Mouse (Mus musculus): ENCODE data around the gene Srpk2. TPM values are rescaled to one million over a fixed set of nuclear protein-coding genes. Genes with fewer than 3 reads are reported as not detected.
"Not testable (repeated sequence)": the region's sequence is repeated elsewhere in the genome, so short reads cannot be mapped to it uniquely, and the experiment has no call there.

Gene Srpk2
- polyA plus RNA-seq, 1 experiment from 2014 or later, result 45.2 TPM

- no peaks in the 10 kb centered on the region for H3K27me3 ChIP-seq
- no peak overlapping the region for H3K4me3 ChIP-seq (replicated peaks)
- ATAC-seq (replicated peaks; ENCODE audit: low FRiP score), result no peak
- no peaks in the 10 kb centered on the region for H3K36me3 ChIP-seq
- no peak overlapping the region for H3K9ac ChIP-seq
- H3K9me3 ChIP-seq (replicated peaks), result no peaks in the 10 kb centered on the region
- H3K27ac ChIP-seq, result no peak overlapping the region
- H3K4me2 ChIP-seq, result no peak overlapping the region
- H3K4me1 ChIP-seq, result no peaks in the 10 kb centered on the region
Observed at GRCm38 (mm10) chr5:23665906-23666305, 18.5 kb downstream of the Srpk2 start.

GRCm38 (mm10) chr5:23661191-23661590 is 23.2 kb downstream of the Srpk2 start:
- Histone ChIP-seq H3K4me1 (no peaks in the 10 kb centered on the region), H3K4me2 (no peak overlapping the region), H3K27me3 (no peaks in the 10 kb centered on the region), H3K4me3 (replicated peaks) (no peak overlapping the region), H3K9me3 (replicated peaks) (no peaks in the 10 kb centered on the region), H3K27ac (no peak overlapping the region), H3K9ac (no peak overlapping the region), H3K36me3 (no peaks in the 10 kb centered on the region)
- ATAC-seq (replicated peaks; ENCODE audit: low FRiP score), result no peak
- WGBS, result 79% methylated on average over 2 of the region's 2 CpGs

- no peaks in the 10 kb centered on the region for H3K9me3 ChIP-seq (replicated peaks)
- H3K4me3 ChIP-seq (replicated peaks), result no peak overlapping the region
- H3K27ac ChIP-seq, result no peak overlapping the region
- no peak overlapping the region for H3K4me2 ChIP-seq
- no peak overlapping the region for H3K9ac ChIP-seq
- WGBS, result 64% methylated on average over 5 of the region's 5 CpGs
- H3K4me1 ChIP-seq, result no peaks in the 10 kb centered on the region
- H3K27me3 ChIP-seq, result no peaks in the 10 kb centered on the region
- H3K36me3 ChIP-seq, result no peaks in the 10 kb centered on the region
- ATAC-seq (replicated peaks; ENCODE audit: low FRiP score), result peak; percentile 52; the same call in 1 of the 2 replicates
Observed at GRCm38 (mm10) chr5:23658017-23658416, 26.4 kb downstream of the Srpk2 start.

- ATAC-seq (replicated peaks; ENCODE audit: low FRiP score), result no peak
- H3K4me1 ChIP-seq, result no peaks in the 10 kb centered on the region
- no peak overlapping the region for H3K4me3 ChIP-seq (replicated peaks)
- H3K9me3 ChIP-seq (replicated peaks), result no peaks in the 10 kb centered on the region
- H3K27me3 ChIP-seq, result no peaks in the 10 kb centered on the region
- H3K36me3 ChIP-seq, result no peaks in the 10 kb centered on the region
- WGBS, result 91% methylated on average over 4 of the region's 4 CpGs
- H3K4me2 ChIP-seq, result no peak overlapping the region
- no peak overlapping the region for H3K9ac ChIP-seq
- H3K27ac ChIP-seq, result no peak overlapping the region
Observed at GRCm38 (mm10) chr5:23656590-23656989, 27.8 kb downstream of the Srpk2 start.

GRCm38 (mm10) chr5:23655030-23655429 is 29.4 kb downstream of the Srpk2 start:
- Histone ChIP-seq H3K27ac (no peak overlapping the region), H3K4me2 (no peak overlapping the region), H3K9ac (no peak overlapping the region), H3K27me3 (no peaks in the 10 kb centered on the region), H3K4me3 (replicated peaks) (no peak overlapping the region), H3K36me3 (no peaks in the 10 kb centered on the region), H3K9me3 (replicated peaks) (no peaks in the 10 kb centered on the region), H3K4me1 (no peaks in the 10 kb centered on the region)
- no peak for ATAC-seq (replicated peaks; ENCODE audit: low FRiP score)
- 62% methylated on average over 1 of the region's 1 CpGs for WGBS

- no peak overlapping the region for H3K4me3 ChIP-seq (replicated peaks)
- H3K9me3 ChIP-seq (replicated peaks), result no peaks in the 10 kb centered on the region
- no peak overlapping the region for H3K4me2 ChIP-seq
- no peak for ATAC-seq (replicated peaks; ENCODE audit: low FRiP score)
- no peak overlapping the region for H3K27ac ChIP-seq
- H3K27me3 ChIP-seq, result no peaks in the 10 kb centered on the region
- no peaks in the 10 kb centered on the region for H3K36me3 ChIP-seq
- no peak overlapping the region for H3K9ac ChIP-seq
- WGBS, result 63% methylated on average over 7 of the region's 7 CpGs
- no peaks in the 10 kb centered on the region for H3K4me1 ChIP-seq
Observed at GRCm38 (mm10) chr5:23652326-23652725, 32.1 kb downstream of the Srpk2 start.

GRCm38 (mm10) chr5:23651786-23652185 is 32.6 kb downstream of the Srpk2 start:
- no peak for ATAC-seq (replicated peaks; ENCODE audit: low FRiP score)
- no peak overlapping the region for H3K4me3 ChIP-seq (replicated peaks)
- no peaks in the 10 kb centered on the region for H3K4me1 ChIP-seq
- H3K9me3 ChIP-seq (replicated peaks), result no peaks in the 10 kb centered on the region
- no peak overlapping the region for H3K4me2 ChIP-seq
- H3K9ac ChIP-seq, result no peak overlapping the region
- no peaks in the 10 kb centered on the region for H3K27me3 ChIP-seq
- no peaks in the 10 kb centered on the region for H3K36me3 ChIP-seq
- no peak overlapping the region for H3K27ac ChIP-seq
- 86% methylated on average over 3 of the region's 3 CpGs for WGBS

- Histone ChIP-seq H3K4me1 (no peaks in the 10 kb centered on the region), H3K9me3 (replicated peaks) (no peaks in the 10 kb centered on the region), H3K9ac (no peak overlapping the region), H3K4me2 (no peak overlapping the region), H3K36me3 (no peaks in the 10 kb centered on the region), H3K27ac (no peak overlapping the region), H3K4me3 (replicated peaks) (no peak overlapping the region), H3K27me3 (no peaks in the 10 kb centered on the region)
- 83% methylated on average over 3 of the region's 3 CpGs for WGBS
- no peak for ATAC-seq (replicated peaks; ENCODE audit: low FRiP score)
Observed at GRCm38 (mm10) chr5:23650504-23650903, 33.9 kb downstream of the Srpk2 start.

GRCm38 (mm10) chr5:23649246-23649645 is 35.2 kb downstream of the Srpk2 start:
- Histone ChIP-seq H3K36me3 (no peaks in the 10 kb centered on the region), H3K4me3 (replicated peaks) (no peak overlapping the region), H3K27me3 (no peaks in the 10 kb centered on the region), H3K9me3 (replicated peaks) (no peaks in the 10 kb centered on the region), H3K27ac (no peak overlapping the region), H3K9ac (no peak overlapping the region), H3K4me2 (no peak overlapping the region), H3K4me1 (no peaks in the 10 kb centered on the region)
- ATAC-seq (replicated peaks; ENCODE audit: low FRiP score), result no peak
- 98% methylated on average over 2 of the region's 2 CpGs for WGBS

- Histone ChIP-seq H3K27ac (no peak overlapping the region), H3K4me1 (no peaks in the 10 kb centered on the region), H3K27me3 (no peaks in the 10 kb centered on the region), H3K36me3 (no peaks in the 10 kb centered on the region), H3K9me3 (replicated peaks) (no peaks in the 10 kb centered on the region), H3K4me3 (replicated peaks) (no peak overlapping the region), H3K9ac (no peak overlapping the region), H3K4me2 (no peak overlapping the region)
- WGBS, result 68% methylated on average over 3 of the region's 3 CpGs
- ATAC-seq (replicated peaks; ENCODE audit: low FRiP score), result no peak
Observed at GRCm38 (mm10) chr5:23645671-23646070, 38.7 kb downstream of the Srpk2 start.

- H3K36me3 ChIP-seq; ATAC-seq (replicated peaks; ENCODE audit: low FRiP score); H3K4me3 ChIP-seq (replicated peaks); H3K4me2 ChIP-seq; H3K9me3 ChIP-seq (replicated peaks); H3K27me3 ChIP-seq; H3K4me1 ChIP-seq; H3K9ac ChIP-seq; H3K27ac ChIP-seq: not testable (repeated sequence)
Observed at GRCm38 (mm10) chr5:23639193-23639592, 45.2 kb downstream of the Srpk2 start.

- 55% methylated on average over 4 of the region's 4 CpGs for WGBS
- 0 out of 2 replicates have a peak, but pooled peaks have one; percentile 36 for ATAC-seq (replicated peaks; ENCODE audit: low FRiP score)
Observed at GRCm38 (mm10) chr5:23638023-23638422, 46.4 kb downstream of the Srpk2 start.

GRCm38 (mm10) chr5:23637337-23637736 is 47.1 kb downstream of the Srpk2 start:
- H3K9ac ChIP-seq, result no peak overlapping the region
- no peaks in the 10 kb centered on the region for H3K4me1 ChIP-seq
- H3K4me2 ChIP-seq, result no peak overlapping the region
- H3K27me3 ChIP-seq, result no peaks in the 10 kb centered on the region
- H3K36me3 ChIP-seq, result no peaks in the 10 kb centered on the region
- no peak overlapping the region for H3K4me3 ChIP-seq (replicated peaks)
- ATAC-seq (replicated peaks; ENCODE audit: low FRiP score), result no peak
- H3K9me3 ChIP-seq (replicated peaks), result no peaks in the 10 kb centered on the region
- WGBS, result 80% methylated on average over 8 of the region's 8 CpGs
- H3K27ac ChIP-seq, result no peak overlapping the region

More at GRCm38 (mm10) chr5:23638023-23638422, 46.4 kb downstream of the Srpk2 start:
- Histone ChIP-seq H3K4me2 (no peak overlapping the region), H3K27ac (no peak overlapping the region), H3K9ac (no peak overlapping the region), H3K9me3 (replicated peaks) (no peaks in the 10 kb centered on the region), H3K27me3 (no peaks in the 10 kb centered on the region), H3K4me3 (replicated peaks) (no peak overlapping the region), H3K36me3 (no peaks in the 10 kb centered on the region), H3K4me1 (no peaks in the 10 kb centered on the region)
